Comparison of ENCODE assay signal across 33 mouse cellular contexts in genomic region chr13:105573248-105573647, GRCm38 (mm10).
"Had no signal": no experiment of that assay in that cellular context is flagged by ENCODE, and none has a peak within 500 bp of the region (broad histone marks: within the 10 kb centered on the region; RNA-seq: fewer than 3 reads in every experiment).

No protein-coding gene starts in this region.

- ATAC-seq: hindbrain, embryonic 16.5 days; hindbrain, postnatal 0 days; inflammation-experienced regulatory T-cells, adult 6 months; intestine, embryonic 15.5 days; intestine, embryonic 16.5 days; intestine, postnatal 0 days had no signal

- H3K27ac ChIP-seq: heart, embryonic 10.5 days; heart, embryonic 13.5 days; heart, embryonic 15.5 days; hindbrain, embryonic 10.5 days; hindbrain, embryonic 12.5 days; hindbrain, embryonic 13.5 days; hindbrain, embryonic 14.5 days; hindbrain, embryonic 15.5 days; hindbrain, postnatal 0 days; intestine, embryonic 15.5 days; kidney, embryonic 15.5 days; kidney, postnatal 0 days; left cerebral cortex, adult 2 months had no signal

- DNase-seq: heart, postnatal 10 days; heart, postnatal 14 days; heart, postnatal 36 days; heart, postnatal 4 days; kidney, adult 11 months; kidney, adult 18-20 months; kidney, adult 2 months; kidney, adult 8-10 months; kidney, adult 9 months; kidney, postnatal 14 days; kidney, postnatal 25 days; kidney, postnatal 36 days; kidney, postnatal 4 days; layer of hippocampus, adult 9-11 months; layer of hippocampus, postnatal 36 days had no signal

- H3K4me3 ChIP-seq: heart, embryonic 10.5 days; heart, embryonic 12.5 days; heart, embryonic 13.5 days; heart, embryonic 15.5 days; hindbrain, embryonic 10.5 days; hindbrain, embryonic 12.5 days; hindbrain, embryonic 13.5 days; hindbrain, embryonic 15.5 days; intestine, embryonic 15.5 days; kidney, embryonic 15.5 days; left cerebral cortex, adult 2 months had no signal
